Mouse (Mus musculus): Measurements from ENCODE around the gene Pls1.

Gene Pls1

GRCm38 (mm10) chr9:95844825-95845460 is at the start of gene Pls1:
TSS of gene Pls1 (minus strand) at chr9:95845311.
- DNase-seq (ENCODE audit: low read depth in 2 of 2, low spot score in 2 of 2), result peak; percentile 59 to 79

GRCm38 (mm10) chr9:95882751-95883150 is 37.6 kb upstream of the Pls1 start:
- no peak for DNase-seq (ENCODE audit: low read depth in 2 of 2, low spot score in 2 of 2)

- no peak for DNase-seq (ENCODE audit: low read depth in 2 of 2, low spot score in 2 of 2)
Observed at GRCm38 (mm10) chr9:95878246-95878645, 33.1 kb upstream of the Pls1 start.

- peak in 1 of 2 experiments; percentile 22 for DNase-seq (ENCODE audit: low read depth in 2 of 2, low spot score in 2 of 2)
Observed at GRCm38 (mm10) chr9:95858027-95858570, 13.0 kb upstream of the Pls1 start.

GRCm38 (mm10) chr9:95857414-95858026 is 12.4 kb upstream of the Pls1 start, which contains the start of gene Atr:
TSS of gene Atr (plus strand) at chr9:95857597.
- DNase-seq (ENCODE audit: low read depth in 2 of 2, low spot score in 2 of 2), result peak; percentile 91 to 94

GRCm38 (mm10) chr9:95856004-95856403 is 10.9 kb upstream of the Pls1 start:
- no peak for DNase-seq (ENCODE audit: low read depth in 2 of 2, low spot score in 2 of 2)

GRCm38 (mm10) chr9:95854891-95855290 is 9.8 kb upstream of the Pls1 start:
- no peak for DNase-seq (ENCODE audit: low read depth in 2 of 2, low spot score in 2 of 2)

GRCm38 (mm10) chr9:95852896-95853295 is 7.8 kb upstream of the Pls1 start:
- DNase-seq (ENCODE audit: low read depth in 2 of 2, low spot score in 2 of 2), result peak; percentile 71 to 72

GRCm38 (mm10) chr9:95851671-95852070 is 6.6 kb upstream of the Pls1 start:
- no peak for DNase-seq (ENCODE audit: low read depth in 2 of 2, low spot score in 2 of 2)

GRCm38 (mm10) chr9:95845711-95846110 is 600 bp upstream of the Pls1 start:
- no peak for DNase-seq (ENCODE audit: low read depth in 2 of 2, low spot score in 2 of 2)

GRCm38 (mm10) chr9:95839424-95839823 is 5.7 kb downstream of the Pls1 start:
- no peak for DNase-seq (ENCODE audit: low read depth in 2 of 2, low spot score in 2 of 2)

- no peak for DNase-seq (ENCODE audit: low read depth in 2 of 2, low spot score in 2 of 2)
Observed at GRCm38 (mm10) chr9:95835741-95836140, 9.4 kb downstream of the Pls1 start.

- no peak for DNase-seq (ENCODE audit: low read depth in 2 of 2, low spot score in 2 of 2)
Observed at GRCm38 (mm10) chr9:95834799-95835198, 10.3 kb downstream of the Pls1 start.

- DNase-seq (ENCODE audit: low read depth in 2 of 2, low spot score in 2 of 2), result no peak
Observed at GRCm38 (mm10) chr9:95832758-95833157, 12.4 kb downstream of the Pls1 start.

GRCm38 (mm10) chr9:95827565-95827964 is 17.5 kb downstream of the Pls1 start:
- no peak for DNase-seq (ENCODE audit: low read depth in 2 of 2, low spot score in 2 of 2)

GRCm38 (mm10) chr9:95822531-95822930 is 22.6 kb downstream of the Pls1 start:
- no peak for DNase-seq (ENCODE audit: low read depth in 2 of 2, low spot score in 2 of 2)

GRCm38 (mm10) chr9:95815706-95816105 is 29.4 kb downstream of the Pls1 start:
- DNase-seq (ENCODE audit: low read depth in 2 of 2, low spot score in 2 of 2), result no peak

GRCm38 (mm10) chr9:95815015-95815673 is 30.0 kb downstream of the Pls1 start:
- DNase-seq (ENCODE audit: low read depth in 2 of 2, low spot score in 2 of 2), result no peak

- DNase-seq (ENCODE audit: low read depth in 2 of 2, low spot score in 2 of 2), result no peak
Observed at GRCm38 (mm10) chr9:95813721-95814531, 31.2 kb downstream of the Pls1 start.

- no peak for DNase-seq (ENCODE audit: low read depth in 2 of 2, low spot score in 2 of 2)
Observed at GRCm38 (mm10) chr9:95811817-95812216, 33.3 kb downstream of the Pls1 start.

GRCm38 (mm10) chr9:95809596-95809995 is 35.5 kb downstream of the Pls1 start:
- no peak for DNase-seq (ENCODE audit: low read depth in 2 of 2, low spot score in 2 of 2)
